Mouse (Mus musculus) left cerebral cortex, postnatal 25 days (tissue): Measurements from ENCODE around the gene Mxi1. TPM values are rescaled to one million over a fixed set of nuclear protein-coding genes. Genes with fewer than 3 reads are reported as not detected.
"Not testable (repeated sequence)": the region's sequence is repeated elsewhere in the genome, so short reads cannot be mapped to it uniquely, and the experiment has no call there.

Source experiments
- DNase-seq, 2 experiments: peaks; one replicate each; pipeline ENCODE4 v3.0.0; 2022; ENCODE audit warnings: low spot score in 2 of 2, mixed read lengths in 1 of 2
- intact Hi-C: fragments of 180-260 bp; cut with DNase I; formaldehyde crosslinking; loops from one replicate; pipeline ENCODE4 v1.15.1; 2025
- total RNA-seq, 2 experiments: library from RNA; stranded (reverse); gene quantifications; 2 replicates each; pipeline ENCODE4 v1.2.3; 2021

Mxi1 gene
- total RNA-seq, 2 experiments from 2014 or later: 84.1 to 84.2 TPM

- intact Hi-C loops: no loop called here
- DNase-seq: no peak
Observed at GRCm38 (mm10) chr19:53389417-53389816, 79.1 kb downstream of the Mxi1 start.

GRCm38 (mm10) chr19:53389851-53390431 lies 79.6 kb downstream of the Mxi1 start:
- intact Hi-C loops: no loop called here
- no peak for DNase-seq

GRCm38 (mm10) chr19:53390495-53391007 lies 80.2 kb downstream of the Mxi1 start, which contains the start of gene Smndc1:
Smndc1 (minus strand) TSS chr19:53390578.
- intact Hi-C loops: no loop called here
- peak; percentile 100 for DNase-seq

GRCm38 (mm10) chr19:53391386-53391785 lies 81.1 kb downstream of the Mxi1 start:
- no peak for DNase-seq
- intact Hi-C loops: no loop called here

- intact Hi-C loops: no loop called here
- DNase-seq: no peak
Observed at GRCm38 (mm10) chr19:53391787-53392186, 81.5 kb downstream of the Mxi1 start.

GRCm38 (mm10) chr19:53392781-53393343 lies 82.5 kb downstream of the Mxi1 start:
- no peak for DNase-seq
- intact Hi-C loops: no loop called here

GRCm38 (mm10) chr19:53393646-53394045 lies 83.3 kb downstream of the Mxi1 start:
- intact Hi-C loops: loop anchor here (1.0 kb wide), 1 partner anchor 186 kb away; no protein-coding TSS in a partner anchor
- no peak for DNase-seq

- peak in 1 of 2 experiments; percentile 44 for DNase-seq
- intact Hi-C loops: loop anchor here (1.0 kb wide), 1 partner anchor 185 kb away; no protein-coding TSS in a partner anchor
Observed at GRCm38 (mm10) chr19:53394552-53394951, 84.2 kb downstream of the Mxi1 start.

GRCm38 (mm10) chr19:53394956-53395355 lies 84.6 kb downstream of the Mxi1 start:
- DNase-seq: not testable (repeated sequence)
- intact Hi-C loops: loop anchor here (1.0 kb wide), 1 partner anchor 184 kb away; no protein-coding TSS in a partner anchor

GRCm38 (mm10) chr19:53395805-53396204 lies 85.5 kb downstream of the Mxi1 start:
- intact Hi-C loops, DNase-seq: not testable (repeated sequence)

GRCm38 (mm10) chr19:53397451-53398233 lies 87.3 kb downstream of the Mxi1 start:
- no peak for DNase-seq
- intact Hi-C loops: loop anchor here (1.0 kb wide), 1 partner anchor 185 kb away; no protein-coding TSS in a partner anchor

GRCm38 (mm10) chr19:53399213-53399612 lies 88.9 kb downstream of the Mxi1 start:
- DNase-seq: no peak
- intact Hi-C loops: no loop called here

- intact Hi-C loops: no loop called here
- no peak for DNase-seq
Observed at GRCm38 (mm10) chr19:53400332-53401110, 90.2 kb downstream of the Mxi1 start.

- no peak for DNase-seq
- intact Hi-C loops: no loop called here
Observed at GRCm38 (mm10) chr19:53402741-53403432, 92.6 kb downstream of the Mxi1 start.

- intact Hi-C loops: no loop called here
- DNase-seq: no peak
Observed at GRCm38 (mm10) chr19:53404219-53404836, 94.0 kb downstream of the Mxi1 start.

GRCm38 (mm10) chr19:53404837-53405356 lies 94.6 kb downstream of the Mxi1 start:
- intact Hi-C loops: no loop called here
- DNase-seq: no peak

GRCm38 (mm10) chr19:53405810-53406209 lies 95.5 kb downstream of the Mxi1 start:
- intact Hi-C loops: no loop called here
- DNase-seq: no peak

- intact Hi-C loops: no loop called here
- DNase-seq: no peak
Observed at GRCm38 (mm10) chr19:53407350-53407749, 97.0 kb downstream of the Mxi1 start.
